Mouse (Mus musculus): Measurements from ENCODE around the gene Psma6.

Psma6 gene

DNA sequence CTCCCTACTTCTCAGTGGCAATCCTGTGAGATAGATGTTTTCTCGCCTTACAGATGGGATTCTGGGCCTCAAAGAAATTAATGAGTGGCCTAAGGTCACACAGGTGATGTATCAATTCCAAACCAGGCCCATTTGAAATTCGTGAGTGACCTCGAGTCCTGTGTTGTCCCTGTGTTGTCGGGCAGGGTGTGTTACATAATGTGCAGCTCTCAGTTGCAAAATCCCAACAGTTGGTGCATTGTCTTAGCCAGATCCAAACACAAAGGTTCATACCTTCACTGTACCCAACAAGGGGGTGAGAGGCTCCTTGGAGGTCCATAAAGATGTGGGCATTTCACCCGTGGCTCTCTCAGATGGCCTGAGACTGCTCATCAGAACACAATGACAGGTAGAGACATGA lies 56.4 kb downstream of the Psma6 start:
- no peak for DNase-seq

GRCm38 (mm10) chr12:55442245-55442644 lies 58.2 kb downstream of the Psma6 start:
- no peak for DNase-seq

DNA sequence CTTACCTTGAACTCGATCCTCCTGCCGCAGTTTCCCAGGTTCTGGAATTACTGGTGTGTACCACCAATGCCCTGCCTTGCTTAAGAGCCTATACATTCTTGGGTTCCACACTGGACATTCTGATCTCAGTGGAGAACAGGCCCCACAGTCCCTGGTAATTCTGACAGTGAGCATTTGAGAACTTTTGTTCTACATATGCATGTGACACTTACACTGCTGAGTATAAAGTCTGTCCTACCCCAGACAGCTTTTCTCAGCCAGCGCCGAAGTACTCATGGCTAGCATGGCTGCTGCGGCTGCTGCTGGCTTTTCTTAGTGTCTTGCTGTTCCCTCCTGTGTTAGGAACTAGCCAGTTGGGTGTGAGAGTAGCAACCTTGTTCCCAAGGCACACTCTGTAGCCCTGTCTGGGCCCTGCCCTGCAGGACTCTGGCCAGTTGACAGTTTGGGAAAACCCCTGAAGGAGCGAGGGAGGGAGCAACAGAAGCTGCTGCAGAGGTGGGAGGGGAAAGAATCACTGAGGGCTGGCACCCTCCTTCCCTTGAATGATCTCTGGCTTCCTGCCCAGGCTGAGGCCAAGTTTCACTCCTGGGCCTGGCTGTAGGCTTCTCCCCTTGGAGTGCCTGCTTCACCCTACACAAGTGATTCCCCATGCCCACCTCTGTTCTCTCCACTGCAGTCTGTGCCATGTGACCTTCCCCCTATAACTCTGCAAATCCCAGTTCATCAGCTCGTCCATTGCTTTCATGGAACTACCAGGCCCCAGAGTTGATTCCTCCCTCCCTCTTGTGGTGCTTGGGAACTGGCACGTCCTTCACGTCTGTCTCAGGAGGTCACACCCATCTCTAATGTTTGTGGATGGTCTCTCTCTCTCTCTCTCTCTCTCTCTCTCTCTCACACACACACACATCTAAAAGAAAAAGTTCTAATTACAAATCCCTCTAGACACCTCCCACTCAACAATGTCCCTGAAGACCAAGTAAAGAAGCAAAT lies 59.1 kb downstream of the Psma6 start:
- no peak for DNase-seq

- DNase-seq, result no peak
Observed at GRCm38 (mm10) chr12:55444031-55444451, 60.0 kb downstream of the Psma6 start.

- no peak for DNase-seq
Observed at GRCm38 (mm10) chr12:55445583-55445982, 61.6 kb downstream of the Psma6 start.

GRCm38 (mm10) chr12:55446366-55446745 lies 62.3 kb downstream of the Psma6 start:
- DNase-seq, result no peak

GRCm38 (mm10) chr12:55446746-55447395 lies 62.8 kb downstream of the Psma6 start:
- peak; percentile 68 to 72 for DNase-seq

DNA sequence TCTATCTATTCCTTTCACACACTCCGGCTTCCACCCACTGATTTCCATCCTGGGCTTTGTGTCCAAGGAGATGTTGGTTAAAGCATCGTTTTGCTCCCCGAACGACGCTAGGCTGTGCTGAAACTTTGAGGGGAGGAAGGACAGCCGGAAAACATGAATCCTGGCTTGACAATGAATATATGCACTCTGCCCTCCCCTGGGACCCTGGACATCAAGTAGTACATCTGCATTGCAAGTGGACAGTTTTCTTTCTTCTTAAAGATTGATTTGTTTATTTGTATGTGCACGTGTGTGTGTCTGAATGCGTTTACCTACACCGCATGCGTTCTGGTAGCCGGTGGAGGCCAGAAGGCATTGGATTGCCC lies 63.4 kb downstream of the Psma6 start:
- no peak for DNase-seq

DNA sequence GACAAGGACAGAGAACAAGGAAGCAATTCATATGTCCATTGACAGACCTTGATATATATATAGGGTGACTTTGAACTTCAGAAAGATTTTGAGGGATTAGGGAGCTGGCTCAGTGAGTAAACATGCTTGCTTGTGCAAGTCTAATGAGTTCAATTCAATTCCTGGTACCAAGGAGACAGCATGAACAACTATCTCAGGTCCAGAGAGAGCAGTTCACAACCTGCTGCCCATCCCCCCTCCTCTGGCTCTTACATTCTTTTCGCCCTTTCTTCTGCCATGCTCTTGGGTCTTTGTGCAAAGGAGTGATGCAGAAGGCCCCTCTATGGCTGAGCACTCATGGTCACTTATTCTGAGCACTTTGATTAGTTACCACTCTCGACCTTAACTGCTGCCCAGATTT lies 64.4 kb downstream of the Psma6 start:
- DNase-seq, result no peak

- DNase-seq, result no peak
Observed at GRCm38 (mm10) chr12:55449048-55449447, 65.0 kb downstream of the Psma6 start.

GRCm38 (mm10) chr12:55450421-55450820 lies 66.4 kb downstream of the Psma6 start:
- no peak for DNase-seq

GRCm38 (mm10) chr12:55452839-55453238 lies 68.8 kb downstream of the Psma6 start:
- no peak for DNase-seq

DNA sequence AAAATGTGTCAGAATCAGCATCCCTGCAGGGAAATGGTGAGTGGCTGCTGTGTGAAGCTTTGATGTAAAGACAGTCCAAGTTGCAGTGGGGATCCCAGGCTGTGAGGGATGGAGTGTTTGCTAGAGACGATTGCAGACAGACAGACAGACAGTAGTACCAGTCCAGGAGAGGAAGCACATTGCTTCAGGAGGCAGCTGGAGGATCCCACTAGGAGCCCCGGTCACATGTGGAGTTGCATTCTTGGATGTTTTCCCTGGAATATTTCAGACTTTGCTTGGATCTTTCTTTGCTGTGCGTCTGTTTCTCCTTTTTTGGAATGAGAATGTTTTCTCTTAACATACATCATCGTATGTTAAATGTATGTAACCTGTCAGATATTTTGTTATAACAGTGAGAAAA lies 69.9 kb downstream of the Psma6 start:
- no peak for DNase-seq

- no peak for DNase-seq
Observed at GRCm38 (mm10) chr12:55455206-55455605, 71.2 kb downstream of the Psma6 start.

- no peak for DNase-seq
Observed at GRCm38 (mm10) chr12:55456136-55456535, 72.1 kb downstream of the Psma6 start.

DNA sequence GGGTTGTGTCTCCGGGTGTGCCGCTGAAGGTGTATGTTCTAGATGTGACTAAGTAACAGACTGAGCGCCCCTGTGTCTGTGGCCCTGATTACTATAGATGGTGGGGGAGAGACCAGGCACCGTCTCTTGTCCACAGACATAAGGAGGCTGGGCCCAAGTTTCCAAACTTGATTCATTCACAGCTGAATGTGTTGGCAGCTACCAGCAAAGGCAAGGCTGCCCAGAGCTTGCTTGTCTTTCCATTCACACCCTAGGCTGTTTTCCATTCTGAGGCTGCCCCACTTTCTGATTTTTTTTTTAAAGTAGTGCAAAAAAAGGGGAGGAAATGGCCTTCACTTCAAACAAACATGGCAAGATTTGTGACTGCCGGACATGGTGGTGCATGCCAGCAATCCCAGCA lies 72.9 kb downstream of the Psma6 start:
- no peak for DNase-seq

- no peak for DNase-seq
Observed at GRCm38 (mm10) chr12:55459739-55460138, 75.7 kb downstream of the Psma6 start.

- no peak for DNase-seq
Observed at GRCm38 (mm10) chr12:55460900-55461299, 76.9 kb downstream of the Psma6 start.

- no peak for DNase-seq
Observed at GRCm38 (mm10) chr12:55461767-55462166, 77.7 kb downstream of the Psma6 start.

- no peak for DNase-seq
Observed at GRCm38 (mm10) chr12:55462456-55462855, 78.4 kb downstream of the Psma6 start.

DNA sequence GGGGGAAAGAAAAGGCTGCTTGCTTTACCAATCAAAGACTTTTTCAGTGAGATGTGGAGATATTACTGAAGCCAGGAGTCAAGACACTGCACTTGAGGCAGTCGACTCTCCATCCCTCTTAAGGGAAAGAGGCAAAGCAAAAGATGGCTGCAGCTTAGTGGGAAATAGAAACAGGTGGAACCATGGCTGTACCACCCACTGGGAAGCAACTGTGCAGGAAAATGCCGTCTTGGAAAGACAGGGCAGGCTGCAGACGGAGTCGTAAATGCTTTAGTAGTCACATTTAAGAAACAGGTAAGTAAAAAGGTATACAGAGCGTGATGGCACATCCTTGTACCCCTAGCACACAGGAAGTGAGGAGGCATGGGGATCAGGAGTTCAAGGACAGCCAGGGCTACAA lies 79.1 kb downstream of the Psma6 start:
- no peak for DNase-seq

DNA sequence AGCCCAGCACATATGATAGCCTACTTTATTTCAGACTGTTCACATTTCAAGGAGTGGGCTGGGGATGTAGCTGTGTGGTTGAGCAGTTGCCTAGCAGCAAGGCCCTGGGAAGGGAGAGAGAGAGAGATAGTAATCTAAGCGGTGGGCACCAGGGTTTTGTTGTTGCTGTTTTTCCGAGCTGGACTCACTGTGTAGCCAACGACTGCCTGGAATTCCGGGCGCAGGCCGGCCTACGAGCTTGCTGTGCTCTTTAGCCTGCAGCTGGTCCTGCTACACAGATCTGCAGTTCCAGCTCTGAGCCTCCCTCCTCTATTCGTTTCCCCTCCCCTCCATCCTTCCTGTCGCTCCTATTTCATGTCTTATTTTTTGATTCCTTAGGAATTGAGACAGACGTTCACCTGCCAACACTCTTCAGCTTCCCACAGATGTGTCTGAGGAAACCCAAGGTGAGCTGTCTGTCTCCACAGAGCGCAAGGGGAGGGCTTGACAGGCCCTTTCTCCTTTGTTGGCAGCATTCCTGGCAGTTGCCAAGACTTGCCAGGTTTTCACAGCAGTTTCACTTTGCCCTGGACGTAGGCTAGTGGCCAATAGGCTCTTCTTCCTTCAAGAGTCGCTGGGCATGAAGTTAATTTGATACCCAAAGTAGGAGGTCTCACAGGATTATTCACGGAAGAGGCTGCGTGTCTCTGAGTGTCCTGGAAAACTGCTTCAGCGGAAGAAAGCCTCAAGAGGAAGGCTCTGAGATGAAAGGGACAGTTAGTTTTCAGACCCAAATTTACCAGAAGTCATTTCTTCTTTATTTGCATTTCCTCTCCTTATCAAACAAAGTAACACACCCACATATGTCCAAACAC lies 80.2 kb downstream of the Psma6 start:
- DNase-seq, result peak in 1 of 2 experiments; percentile 10

GRCm38 (mm10) chr12:55464846-55465361 lies 80.9 kb downstream of the Psma6 start:
- DNase-seq, result peak; percentile 63 to 67
